Mouse (Mus musculus): ENCODE measurements at regions not wholly inside any gene's neighbourhood (a gene's known extent, or its start where the extent isn't known, plus 50 kb on each side); places are given as distances from the start of the nearest gene placed in this dataset.

- no peak; the same call in 1 of the 2 replicates for TF ChIP-seq CTCF (IDR thresholded peaks at IDR 0.05; ENCODE audit: low read depth)
- TF ChIP-seq EP300 (IDR thresholded peaks at IDR 0.05; ENCODE audit: low read depth), result no peak
These were observed 140.2 kb upstream of the Tbl1xr1 start for GRCm38 (mm10) chr3:21936262-21936603.

Data from liver, embryonic 14.5 days (tissue).